22 mouse cellular contexts compared by ENCODE assay signal in the genomic region with DNA sequence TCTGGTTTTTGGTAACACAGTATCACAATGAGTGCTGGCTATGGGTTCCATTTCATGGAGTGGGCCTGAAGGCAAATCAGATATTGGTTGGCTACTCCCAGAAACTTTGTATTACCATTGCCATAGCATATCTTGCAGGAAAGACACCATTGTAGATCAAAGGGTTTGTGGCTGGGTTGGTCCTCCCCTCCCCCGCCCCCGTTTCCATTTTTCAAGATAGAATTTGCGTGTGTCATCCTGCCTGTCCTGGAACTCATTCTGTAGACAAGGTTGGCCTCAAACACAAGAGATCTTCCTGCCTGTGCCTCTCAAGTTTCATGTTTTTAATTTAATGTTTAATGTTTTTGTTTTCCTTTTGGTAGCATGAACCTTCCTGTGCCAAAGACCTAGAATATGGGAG.
"Had no signal": no experiment of that assay in that cellular context is flagged by ENCODE, and none has a peak within 500 bp of the region (broad histone marks: within the 10 kb centered on the region; RNA-seq: fewer than 3 reads in every experiment).

No protein-coding gene starts in this region.

- H3K4me2 ChIP-seq: limb, embryonic 13.5 days; liver, embryonic 12.5 days; liver, embryonic 15.5 days; lung, embryonic 15.5 days; midbrain, embryonic 13.5 days; neural tube, embryonic 12.5 days had no signal

- H3K27ac ChIP-seq: kidney, postnatal 0 days; layer of hippocampus, adult 2 months; limb, embryonic 10.5 days; limb, embryonic 13.5 days; liver, embryonic 12.5 days; liver, embryonic 15.5 days; lung, embryonic 15.5 days; midbrain, embryonic 10.5 days; midbrain, embryonic 13.5 days; neural tube, embryonic 12.5 days had no signal

- H3K9ac ChIP-seq: limb, embryonic 13.5 days; liver, embryonic 12.5 days; liver, embryonic 15.5 days; lung, embryonic 15.5 days; midbrain, embryonic 13.5 days; neural tube, embryonic 12.5 days had no signal

- H3K9me3 ChIP-seq: limb, embryonic 10.5 days; limb, embryonic 13.5 days; liver, embryonic 12.5 days; liver, embryonic 15.5 days; lung, embryonic 15.5 days; megakaryocyte, embryonic 14.5 days; midbrain, embryonic 10.5 days; midbrain, embryonic 13.5 days; neural tube, embryonic 12.5 days had no signal

- H3K27me3 ChIP-seq: limb, embryonic 13.5 days; liver, embryonic 12.5 days; liver, embryonic 15.5 days; lung, embryonic 15.5 days; megakaryocyte, embryonic 14.5 days; midbrain, embryonic 13.5 days; neural tube, embryonic 12.5 days had no signal

- DNase-seq: kidney, adult 11 months; kidney, postnatal 25 days; layer of hippocampus, adult 9-11 months; liver; lung, adult 18-20 months; lung, postnatal 10 days; lung, postnatal 36 days; retina, postnatal 1 day; thymus, adult 18-20 months; thymus, postnatal 25 days had no signal

- ATAC-seq: liver, embryonic 12.5 days; midbrain, embryonic 13.5 days; midbrain, embryonic 16.5 days had no signal

- H3K4me3 ChIP-seq: layer of hippocampus, adult 2 months; limb, embryonic 10.5 days; limb, embryonic 13.5 days; liver, embryonic 12.5 days; liver, embryonic 15.5 days; lung, embryonic 15.5 days; megakaryocyte, embryonic 14.5 days; midbrain, embryonic 10.5 days; midbrain, embryonic 13.5 days; neural tube, embryonic 12.5 days had no signal
